Mouse (Mus musculus) right cerebral cortex, postnatal 36 days (tissue): ENCODE measurements at regions not wholly inside any gene's neighbourhood (a gene's known extent, or its start where the extent isn't known, plus 50 kb on each side); places are given as distances from the start of the nearest gene placed in this dataset.

Experiments used
- DNase-seq, 2 experiments: peaks; one replicate each; pipeline ENCODE4 v3.0.0; 2022; ENCODE audit warnings: low spot score in 2 of 2, mixed read lengths in 1 of 2

GRCm38 (mm10) chr11:112886139-112886538 is 104.1 kb downstream of the Sox9 start:
- no peak for DNase-seq

- DNase-seq = no peak
These were observed 107.7 kb downstream of the Sox9 start for GRCm38 (mm10) chr11:112889760-112890159.

DNA sequence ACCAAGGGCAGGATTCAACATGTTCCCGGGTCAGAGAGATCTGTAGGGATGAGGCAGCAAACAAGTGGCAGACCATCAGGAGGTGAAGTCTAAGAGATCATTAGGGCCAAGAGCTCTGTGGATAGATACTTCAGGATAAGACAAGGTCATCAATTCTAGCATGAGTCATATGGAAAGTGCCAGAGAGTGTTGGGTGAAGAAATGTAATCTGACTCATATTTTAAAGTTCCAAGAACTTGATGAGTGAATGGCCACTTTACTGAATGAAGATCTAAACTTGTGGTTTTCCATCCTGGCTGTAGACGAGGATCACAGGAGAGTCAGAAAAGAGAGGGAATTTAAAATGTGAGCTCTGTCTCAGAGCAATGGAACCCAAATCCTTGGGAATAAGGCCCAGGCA is 115.6 kb downstream of the Sox9 start:
- no peak for DNase-seq

GRCm38 (mm10) chr11:112902618-112903017 is 120.6 kb downstream of the Sox9 start:
- no peak for DNase-seq

DNA sequence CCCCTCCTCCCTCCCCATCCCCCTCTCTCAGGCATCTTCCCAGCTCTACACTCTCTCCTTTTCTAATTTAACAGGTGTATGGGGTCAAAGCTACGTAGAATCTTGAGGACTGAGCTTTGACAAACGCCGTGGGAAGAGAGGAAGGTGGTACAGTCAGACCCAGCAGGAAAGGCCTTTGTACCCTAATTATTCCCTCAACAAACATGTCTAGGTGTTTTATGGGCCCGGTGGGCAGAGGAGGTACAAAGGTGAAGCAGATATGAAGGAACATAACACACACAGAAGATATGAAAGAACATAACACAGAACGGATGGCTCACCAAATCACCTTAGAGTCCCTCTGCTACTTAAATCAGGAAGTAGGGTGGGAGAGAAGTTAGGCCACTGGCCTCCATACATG is 128.3 kb downstream of the Sox9 start:
- no peak for DNase-seq

DNA sequence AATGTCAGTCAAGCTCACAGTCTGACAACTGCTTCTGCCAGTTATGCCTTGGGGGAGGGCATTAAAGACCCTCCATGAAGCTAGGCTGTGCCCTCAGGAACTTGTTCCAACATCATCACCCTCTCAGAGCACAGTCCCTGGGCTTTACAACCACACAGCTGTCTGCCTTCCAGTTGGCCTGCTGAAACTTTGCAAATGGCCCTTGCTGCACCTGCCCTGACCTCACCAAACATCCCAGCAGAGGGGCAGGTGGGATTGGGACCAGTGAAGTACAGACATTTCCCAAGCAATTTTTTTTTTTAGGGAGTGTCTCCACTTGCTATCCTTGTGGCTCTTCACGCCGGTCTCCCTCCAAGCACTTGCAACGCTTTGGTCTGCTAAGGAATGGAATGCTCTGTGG is 130.9 kb downstream of the Sox9 start:
- no peak for DNase-seq

DNA sequence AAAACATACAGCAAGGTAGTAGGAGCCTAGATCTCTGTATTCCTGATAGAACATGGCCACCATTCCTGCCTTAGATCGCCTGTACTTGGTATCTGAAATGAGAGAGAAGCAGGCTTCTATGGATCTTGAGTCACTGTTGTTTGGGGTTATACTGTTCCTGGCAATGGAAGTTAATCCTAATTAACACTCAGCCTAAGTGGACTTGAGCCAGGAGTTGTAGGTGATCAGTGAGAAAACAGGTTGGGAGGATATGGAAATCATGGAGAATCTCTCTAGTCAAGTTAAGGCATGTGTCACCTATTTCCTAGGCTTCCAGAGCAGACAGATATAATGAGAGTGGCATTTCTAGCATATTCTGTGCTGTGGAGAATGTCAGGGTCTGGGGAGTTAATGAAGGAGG is 134.9 kb downstream of the Sox9 start:
- no peak for DNase-seq

GRCm38 (mm10) chr11:112920131-112920530 is 138.1 kb downstream of the Sox9 start:
- no peak for DNase-seq

DNA sequence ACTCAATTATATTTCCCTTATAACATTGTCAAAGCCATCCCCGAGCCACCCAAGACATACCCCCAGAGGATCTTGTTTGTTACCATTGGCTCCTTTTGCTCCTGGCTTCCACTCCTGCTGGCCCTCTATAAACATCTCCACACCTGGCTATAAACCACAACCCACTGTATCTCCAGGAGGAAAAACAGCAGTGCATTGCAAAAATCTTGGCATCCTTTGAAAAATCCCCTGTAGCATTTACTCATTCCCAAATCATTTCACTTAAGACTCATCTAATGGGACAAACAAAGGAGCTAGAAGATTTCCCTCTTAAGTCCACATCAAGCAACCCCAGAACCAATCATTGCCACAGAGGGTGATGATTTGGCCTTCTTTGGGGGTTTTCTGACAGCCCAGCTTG is 142.6 kb downstream of the Sox9 start:
- DNase-seq = no peak

- no peak for DNase-seq
These were observed 143.1 kb downstream of the Sox9 start for GRCm38 (mm10) chr11:112925140-112925539.

DNA sequence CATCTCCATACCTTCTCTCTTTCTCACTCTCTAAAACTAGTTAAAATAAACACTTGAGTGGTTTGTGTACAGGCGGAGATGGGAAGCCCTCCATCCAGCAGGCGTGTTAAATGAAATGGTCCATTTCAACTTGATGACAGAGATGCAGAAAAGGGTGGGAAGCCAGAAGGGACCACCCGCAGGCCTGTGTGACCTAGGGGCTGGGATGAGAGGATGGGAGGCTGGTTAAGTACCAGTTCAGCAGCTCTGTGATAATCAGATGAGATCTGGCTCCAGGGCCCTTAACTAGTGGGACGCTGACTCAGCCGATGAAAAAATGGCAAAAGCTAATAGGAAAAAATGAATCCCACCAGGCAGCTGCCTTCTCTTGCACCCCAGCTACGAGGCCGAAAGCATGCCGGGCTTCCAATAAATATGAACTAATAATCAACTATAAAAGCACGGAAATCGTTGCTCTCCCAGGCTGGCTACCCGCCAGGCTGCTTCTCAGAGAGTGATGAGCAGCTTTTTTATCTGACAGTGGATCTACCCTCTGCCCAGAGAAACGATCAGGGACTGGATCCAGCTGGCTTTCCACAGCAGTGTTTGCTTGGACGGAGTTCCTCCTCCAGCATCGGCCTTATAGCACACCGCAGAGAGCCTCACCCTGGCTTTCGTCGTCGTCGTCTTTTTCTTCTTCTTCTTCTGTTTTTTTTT is 144.5 kb downstream of the Sox9 start:
- DNase-seq = no peak

GRCm38 (mm10) chr11:112930186-112930808 is 148.3 kb downstream of the Sox9 start:
- DNase-seq = no peak

GRCm38 (mm10) chr11:112938035-112938434 is 156.0 kb downstream of the Sox9 start:
- DNase-seq = no peak

DNA sequence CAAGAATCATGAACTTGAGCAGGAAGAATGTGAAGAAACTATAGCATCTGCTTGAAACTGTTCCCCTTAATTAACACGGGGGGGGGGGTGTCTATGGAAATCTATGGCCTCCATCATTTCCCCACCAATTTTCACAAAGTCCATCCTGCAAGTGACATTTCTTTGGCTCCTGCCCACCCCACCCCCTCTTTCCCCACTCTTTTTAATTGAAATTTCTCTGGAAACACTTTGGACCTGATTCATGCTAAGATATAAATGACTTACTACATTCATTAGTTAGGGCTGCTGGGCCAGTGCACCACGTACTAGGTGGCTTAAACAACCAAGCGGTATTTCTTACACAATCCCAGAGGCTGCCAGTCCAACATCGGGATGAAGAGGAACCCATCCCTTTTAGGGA is 169.4 kb downstream of the Sox9 start:
- DNase-seq = no peak

GRCm38 (mm10) chr11:112952356-112952755 is 170.3 kb downstream of the Sox9 start:
- no peak for DNase-seq

- DNase-seq = no peak
These were observed 171.5 kb downstream of the Sox9 start for GRCm38 (mm10) chr11:112953491-112953890.

DNA sequence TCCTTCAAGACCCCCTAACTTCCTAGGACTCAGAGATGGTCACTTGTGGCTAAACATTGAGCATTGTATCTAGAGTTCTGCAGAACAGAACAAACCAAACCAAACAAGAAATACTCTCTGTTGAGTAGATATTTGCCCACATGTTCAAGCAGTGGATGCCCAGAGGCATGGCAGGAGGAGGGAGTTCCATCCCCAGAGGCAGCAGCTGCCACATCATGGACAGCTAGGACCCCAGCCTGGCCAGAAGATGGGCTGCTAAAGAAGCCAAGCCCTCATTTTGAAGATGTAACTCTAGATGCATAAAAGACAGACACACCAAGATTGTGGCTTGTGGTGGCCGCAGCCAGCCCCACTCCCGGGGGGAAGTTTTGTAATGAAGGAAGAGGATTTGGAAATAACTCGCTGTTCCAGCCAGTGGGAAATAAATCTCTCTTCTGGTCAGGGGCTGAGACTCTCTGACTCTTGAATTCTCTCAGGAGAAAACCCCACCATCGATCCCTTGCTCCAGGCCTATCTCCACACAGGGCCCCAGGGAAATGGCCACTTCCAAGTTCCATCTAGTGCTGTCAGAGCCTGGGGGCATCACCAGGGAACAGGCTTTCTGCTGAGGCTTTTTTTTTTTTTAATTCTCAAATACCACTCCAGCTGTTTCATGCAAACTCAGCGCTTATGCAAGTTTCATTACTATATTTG is 174.9 kb downstream of the Sox9 start:
- DNase-seq = no peak

DNA sequence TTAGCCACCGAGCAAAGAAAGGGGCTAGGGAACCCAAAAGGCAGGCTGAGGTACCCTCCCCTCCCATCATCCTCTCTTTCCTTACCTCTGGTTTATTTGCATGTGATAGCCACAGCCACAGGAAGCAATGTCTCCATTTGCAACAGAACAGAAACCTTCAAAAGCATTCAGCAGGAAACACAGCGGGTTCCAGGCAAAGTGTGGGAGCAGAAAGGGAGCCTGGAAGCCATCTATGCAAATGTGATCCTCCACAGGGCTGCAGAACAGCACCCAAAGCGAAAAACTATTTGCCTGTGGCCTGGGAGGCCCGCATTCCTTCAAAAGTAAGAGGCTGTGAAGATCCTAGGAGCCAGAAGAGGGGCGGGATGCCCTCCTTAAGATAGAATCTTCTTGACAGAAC is 177.6 kb downstream of the Sox9 start:
- DNase-seq = no peak

DNA sequence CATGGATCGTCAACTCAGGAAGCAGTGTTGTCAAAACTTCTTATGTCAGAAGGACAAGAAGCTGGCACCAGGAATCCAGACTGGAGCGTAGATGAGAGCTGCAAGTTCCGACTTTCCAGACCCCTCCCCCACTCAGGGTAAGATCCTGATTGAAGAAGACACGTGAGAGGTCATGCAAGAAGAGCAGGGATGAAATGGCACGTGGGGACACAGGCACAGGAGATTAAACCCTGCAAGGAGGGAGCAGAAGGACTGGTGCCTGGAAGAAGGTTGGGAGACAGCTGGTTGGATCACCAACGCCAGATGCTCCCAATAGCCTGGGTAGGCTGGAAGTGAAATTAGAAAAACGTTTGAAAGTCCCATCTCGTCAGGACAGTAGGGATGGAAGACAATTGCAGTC is 191.3 kb downstream of the Sox9 start:
- DNase-seq = no peak

DNA sequence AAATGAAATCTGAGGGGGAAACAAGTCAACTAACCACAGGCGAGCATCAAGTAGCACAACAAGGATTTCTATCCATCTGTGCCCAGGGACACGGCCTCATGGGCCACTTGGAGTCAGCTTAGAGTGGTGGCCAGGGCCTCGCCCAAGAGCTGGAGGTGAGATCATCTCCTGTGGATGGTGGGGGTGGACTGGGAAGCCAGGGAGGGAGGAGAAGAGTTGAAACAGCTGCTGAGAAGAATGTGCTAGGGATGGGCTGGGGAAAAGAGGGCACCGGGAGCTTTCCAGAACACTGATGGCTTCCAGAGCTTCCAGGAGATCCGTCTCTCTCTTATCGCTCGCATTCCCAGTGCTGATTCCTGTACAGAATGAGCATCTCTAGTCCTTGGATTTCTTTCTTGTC is 192.9 kb downstream of the Sox9 start:
- DNase-seq = no peak

GRCm38 (mm10) chr11:112976914-112977785 is 195.1 kb downstream of the Sox9 start:
- no peak for DNase-seq

- no peak for DNase-seq
These were observed 196.9 kb downstream of the Sox9 start for GRCm38 (mm10) chr11:112978884-112979283.
